Mouse (Mus musculus): ENCODE results near the gene Arfgap2. TPM values are rescaled to one million over a fixed set of nuclear protein-coding genes. Genes with fewer than 3 reads are reported as not detected.

Gene Arfgap2
- polyA plus RNA-seq, 1 experiment from 2014 or later = 84.0 TPM

- peaks cover 7% of the 10 kb centered on the region for H3K27me3 ChIP-seq (ENCODE audit: control insufficient read depth, insufficient read depth, low read length)
- peak; percentile 69 for ATAC-seq (replicated peaks; ENCODE audit: low FRiP score)
- H3K4me1 ChIP-seq (replicated peaks; ENCODE audit: control insufficient read depth, insufficient read depth, low read length) = peaks cover 14% of the 10 kb centered on the region
- H3K9ac ChIP-seq (ENCODE audit: low read length) = peak overlapping the region; percentile 75
- H3K27ac ChIP-seq (ENCODE audit: low read depth, low read length) = peak overlapping the region; percentile 31; the same call in 1 of the 2 replicates
- peak overlapping the region; percentile 55 for H3K4me3 ChIP-seq (ENCODE audit: low read depth, low read length)
- WGBS = 1% methylated on average over 22 of the region's 22 CpGs
- no peaks in the 10 kb centered on the region for H3K36me3 ChIP-seq (ENCODE audit: control insufficient read depth, insufficient read depth, low read length)
- peak; percentile 80 for DNase-seq (ENCODE audit: low spot score)
- peak overlapping the region; percentile 97 for H3K4me2 ChIP-seq (ENCODE audit: low read depth, low read length, severe bottlenecking)
- no peaks in the 10 kb centered on the region for H3K9me3 ChIP-seq (ENCODE audit: control insufficient read depth, low read length)
These were observed 7.4 kb upstream of the Arfgap2 start for GRCm38 (mm10) chr2:91257126-91257980.

GRCm38 (mm10) chr2:91258054-91258453 is 6.7 kb upstream of the Arfgap2 start:
- WGBS = 79% methylated on average over 5 of the region's 5 CpGs
- H3K36me3 ChIP-seq (ENCODE audit: control insufficient read depth, insufficient read depth, low read length) = no peaks in the 10 kb centered on the region
- peaks cover 14% of the 10 kb centered on the region for H3K4me1 ChIP-seq (replicated peaks; ENCODE audit: control insufficient read depth, insufficient read depth, low read length)
- H3K9me3 ChIP-seq (ENCODE audit: control insufficient read depth, low read length) = no peaks in the 10 kb centered on the region
- DNase-seq (ENCODE audit: low spot score) = peak; percentile 62
- H3K27ac ChIP-seq (ENCODE audit: low read depth, low read length) = no peak overlapping the region
- H3K9ac ChIP-seq (ENCODE audit: low read length) = 0 out of 2 replicates have a peak overlapping the region, but pooled peaks have one; percentile 75
- ATAC-seq (replicated peaks; ENCODE audit: low FRiP score) = no peak
- peaks cover 7% of the 10 kb centered on the region for H3K27me3 ChIP-seq (ENCODE audit: control insufficient read depth, insufficient read depth, low read length)
- H3K4me3 ChIP-seq (ENCODE audit: low read depth, low read length) = peak overlapping the region; percentile 55
- H3K4me2 ChIP-seq (ENCODE audit: low read depth, low read length, severe bottlenecking) = peak overlapping the region; percentile 97

GRCm38 (mm10) chr2:91258830-91259229 is 5.9 kb upstream of the Arfgap2 start:
- Histone ChIP-seq H3K9me3 (ENCODE audit: control insufficient read depth, low read length) (no peaks in the 10 kb centered on the region), H3K4me2 (ENCODE audit: low read depth, low read length, severe bottlenecking) (no peak overlapping the region), H3K9ac (ENCODE audit: low read length) (no peak overlapping the region), H3K36me3 (ENCODE audit: control insufficient read depth, insufficient read depth, low read length) (peaks cover 2% of the 10 kb centered on the region; the same call in 1 of the 2 replicates), H3K4me3 (ENCODE audit: low read depth, low read length) (no peak overlapping the region), H3K27me3 (ENCODE audit: control insufficient read depth, insufficient read depth, low read length) (peaks cover 7% of the 10 kb centered on the region), H3K4me1 (replicated peaks; ENCODE audit: control insufficient read depth, insufficient read depth, low read length) (peaks cover 14% of the 10 kb centered on the region), H3K27ac (ENCODE audit: low read depth, low read length) (no peak overlapping the region)
- ATAC-seq (replicated peaks; ENCODE audit: low FRiP score) (no peak), DNase-seq (ENCODE audit: low spot score) (no peak)
- WGBS = 43% methylated on average over 1 of the region's 1 CpGs

- H3K27me3 ChIP-seq (ENCODE audit: control insufficient read depth, insufficient read depth, low read length) = peaks cover 7% of the 10 kb centered on the region
- H3K9me3 ChIP-seq (ENCODE audit: control insufficient read depth, low read length) = no peaks in the 10 kb centered on the region
- WGBS = 90% methylated on average over 1 of the region's 1 CpGs
- no peak overlapping the region for H3K9ac ChIP-seq (ENCODE audit: low read length)
- DNase-seq (ENCODE audit: low spot score) (no peak), ATAC-seq (replicated peaks; ENCODE audit: low FRiP score) (no peak)
- peaks cover 18% of the 10 kb centered on the region for H3K4me1 ChIP-seq (replicated peaks; ENCODE audit: control insufficient read depth, insufficient read depth, low read length)
- no peak overlapping the region for H3K27ac ChIP-seq (ENCODE audit: low read depth, low read length)
- no peak overlapping the region for H3K4me2 ChIP-seq (ENCODE audit: low read depth, low read length, severe bottlenecking)
- peaks cover 2% of the 10 kb centered on the region; the same call in 1 of the 2 replicates for H3K36me3 ChIP-seq (ENCODE audit: control insufficient read depth, insufficient read depth, low read length)
- no peak overlapping the region for H3K4me3 ChIP-seq (ENCODE audit: low read depth, low read length)
These were observed 5.3 kb upstream of the Arfgap2 start for GRCm38 (mm10) chr2:91259493-91259892.

GRCm38 (mm10) chr2:91263692-91264660 is 798 bp upstream of the Arfgap2 start:
- Histone ChIP-seq H3K27ac (ENCODE audit: low read depth, low read length) (0 out of 2 replicates have a peak overlapping the region, but pooled peaks have one; percentile 71), H3K4me2 (ENCODE audit: low read depth, low read length, severe bottlenecking) (peak overlapping the region; percentile 69), H3K36me3 (ENCODE audit: control insufficient read depth, insufficient read depth, low read length) (peaks cover 7% of the 10 kb centered on the region; the same call in 1 of the 2 replicates), H3K4me1 (replicated peaks; ENCODE audit: control insufficient read depth, insufficient read depth, low read length) (peaks cover 9% of the 10 kb centered on the region), H3K9me3 (ENCODE audit: control insufficient read depth, low read length) (no peaks in the 10 kb centered on the region), H3K27me3 (ENCODE audit: control insufficient read depth, insufficient read depth, low read length) (no peaks in the 10 kb centered on the region), H3K4me3 (ENCODE audit: low read depth, low read length) (peak overlapping the region; percentile 83), H3K9ac (ENCODE audit: low read length) (peak overlapping the region; percentile 63)
- ATAC-seq (replicated peaks; ENCODE audit: low FRiP score) (no peak), DNase-seq (ENCODE audit: low spot score) (peak; percentile 50)
- WGBS = 87% methylated on average over 17 of the region's 17 CpGs

- no peak overlapping the region for H3K4me3 ChIP-seq (ENCODE audit: low read depth, low read length)
- 89% methylated on average over 3 of the region's 3 CpGs for WGBS
- peaks cover 7% of the 10 kb centered on the region; the same call in 1 of the 2 replicates for H3K36me3 ChIP-seq (ENCODE audit: control insufficient read depth, insufficient read depth, low read length)
These were observed 3.3 kb downstream of the Arfgap2 start for GRCm38 (mm10) chr2:91268042-91268441.

GRCm38 (mm10) chr2:91268706-91269105 is 3.9 kb downstream of the Arfgap2 start:
- H3K4me2 ChIP-seq (ENCODE audit: low read depth, low read length, severe bottlenecking) = no peak overlapping the region
- WGBS = 80% methylated on average over 2 of the region's 2 CpGs
- ATAC-seq (replicated peaks; ENCODE audit: low FRiP score) (no peak), DNase-seq (ENCODE audit: low spot score) (no peak)
- no peak overlapping the region for H3K27ac ChIP-seq (ENCODE audit: low read depth, low read length)
- H3K4me3 ChIP-seq (ENCODE audit: low read depth, low read length) = no peak overlapping the region
- H3K4me1 ChIP-seq (replicated peaks; ENCODE audit: control insufficient read depth, insufficient read depth, low read length) = peaks cover 9% of the 10 kb centered on the region
- H3K9me3 ChIP-seq (ENCODE audit: control insufficient read depth, low read length) = no peaks in the 10 kb centered on the region
- H3K9ac ChIP-seq (ENCODE audit: low read length) = no peak overlapping the region
- peaks cover 5% of the 10 kb centered on the region; the same call in 1 of the 2 replicates for H3K36me3 ChIP-seq (ENCODE audit: control insufficient read depth, insufficient read depth, low read length)
- H3K27me3 ChIP-seq (ENCODE audit: control insufficient read depth, insufficient read depth, low read length) = no peaks in the 10 kb centered on the region

More at GRCm38 (mm10) chr2:91268042-91268441, 3.3 kb downstream of the Arfgap2 start:
- H3K27me3 ChIP-seq (ENCODE audit: control insufficient read depth, insufficient read depth, low read length) = no peaks in the 10 kb centered on the region
- no peaks in the 10 kb centered on the region for H3K9me3 ChIP-seq (ENCODE audit: control insufficient read depth, low read length)
- ATAC-seq (replicated peaks; ENCODE audit: low FRiP score) = no peak
- no peak for DNase-seq (ENCODE audit: low spot score)
- no peak overlapping the region for H3K9ac ChIP-seq (ENCODE audit: low read length)
- no peak overlapping the region for H3K4me2 ChIP-seq (ENCODE audit: low read depth, low read length, severe bottlenecking)
- H3K27ac ChIP-seq (ENCODE audit: low read depth, low read length) = no peak overlapping the region
- H3K4me1 ChIP-seq (replicated peaks; ENCODE audit: control insufficient read depth, insufficient read depth, low read length) = peaks cover 9% of the 10 kb centered on the region

- peaks cover 5% of the 10 kb centered on the region; the same call in 1 of the 2 replicates for H3K36me3 ChIP-seq (ENCODE audit: control insufficient read depth, insufficient read depth, low read length)
- H3K4me2 ChIP-seq (ENCODE audit: low read depth, low read length, severe bottlenecking) = no peak overlapping the region
- WGBS = 96% methylated on average over 8 of the region's 8 CpGs
- H3K9ac ChIP-seq (ENCODE audit: low read length) = no peak overlapping the region
- H3K9me3 ChIP-seq (ENCODE audit: control insufficient read depth, low read length) = no peaks in the 10 kb centered on the region
- ATAC-seq (replicated peaks; ENCODE audit: low FRiP score) (no peak), DNase-seq (ENCODE audit: low spot score) (no peak)
- peaks cover 2% of the 10 kb centered on the region; the same call in 1 of the 2 replicates for H3K4me1 ChIP-seq (replicated peaks; ENCODE audit: control insufficient read depth, insufficient read depth, low read length)
- no peaks in the 10 kb centered on the region for H3K27me3 ChIP-seq (ENCODE audit: control insufficient read depth, insufficient read depth, low read length)
- no peak overlapping the region for H3K27ac ChIP-seq (ENCODE audit: low read depth, low read length)
- no peak overlapping the region for H3K4me3 ChIP-seq (ENCODE audit: low read depth, low read length)
These were observed 4.9 kb downstream of the Arfgap2 start for GRCm38 (mm10) chr2:91269687-91270133.
